Mouse (Mus musculus): ENCODE results near the gene Chad. TPM values are rescaled to one million over a fixed set of nuclear protein-coding genes. Genes with fewer than 3 reads are reported as not detected.
A peak's percentile ranks its signal among the peaks of the same experiment; 100 is the strongest.

Chad gene
- polyA plus RNA-seq, 1 experiment from 2014 or later = 16.1 TPM

GRCm38 (mm10) chr11:94543344-94543743 is 21.5 kb upstream of the Chad start:
- no peaks in the 10 kb centered on the region for H3K36me3 ChIP-seq (ENCODE audit: control insufficient read depth, insufficient read depth, low read length)
- H3K9me3 ChIP-seq (replicated peaks; ENCODE audit: control insufficient read depth, low read length) = no peaks in the 10 kb centered on the region
- no peak for ATAC-seq (ENCODE audit: insufficient read depth, low FRiP score)
- 0 out of 2 replicates have a peak overlapping the region, but pooled peaks have one; percentile 19 for H3K27ac ChIP-seq (ENCODE audit: low read length)
- H3K4me3 ChIP-seq (replicated peaks; ENCODE audit: low read length) = no peak overlapping the region
- H3K9ac ChIP-seq (ENCODE audit: low read length) = no peak overlapping the region
- peaks cover 5% of the 10 kb centered on the region; the same call in 1 of the 2 replicates for H3K4me1 ChIP-seq (ENCODE audit: control insufficient read depth, insufficient read depth, low read length)
- H3K27me3 ChIP-seq (ENCODE audit: control insufficient read depth, insufficient read depth, low read length) = no peaks in the 10 kb centered on the region
- 86% methylated on average over 12 of the region's 12 CpGs for WGBS
- H3K4me2 ChIP-seq (ENCODE audit: low read depth, low read length) = no peak overlapping the region

- H3K36me3 ChIP-seq (ENCODE audit: control insufficient read depth, insufficient read depth, low read length) = no peaks in the 10 kb centered on the region
- H3K27me3 ChIP-seq (ENCODE audit: control insufficient read depth, insufficient read depth, low read length) = no peaks in the 10 kb centered on the region
- H3K4me1 ChIP-seq (ENCODE audit: control insufficient read depth, insufficient read depth, low read length) = peaks cover 6% of the 10 kb centered on the region; the same call in 1 of the 2 replicates
- peak; percentile 39; the same call in 1 of the 2 replicates for ATAC-seq (ENCODE audit: insufficient read depth, low FRiP score)
- H3K4me3 ChIP-seq (replicated peaks; ENCODE audit: low read length) = no peak overlapping the region
- H3K9me3 ChIP-seq (replicated peaks; ENCODE audit: control insufficient read depth, low read length) = no peaks in the 10 kb centered on the region
- WGBS = 21% methylated on average over 9 of the region's 9 CpGs
- peak overlapping the region; percentile 6 for H3K4me2 ChIP-seq (ENCODE audit: low read depth, low read length)
- no peak overlapping the region for H3K9ac ChIP-seq (ENCODE audit: low read length)
- 0 out of 2 replicates have a peak overlapping the region, but pooled peaks have one; percentile 19 for H3K27ac ChIP-seq (ENCODE audit: low read length)
These were observed 20.9 kb upstream of the Chad start for GRCm38 (mm10) chr11:94543932-94544331.

- no peak for ATAC-seq (ENCODE audit: insufficient read depth, low FRiP score)
- H3K4me2 ChIP-seq (ENCODE audit: low read depth, low read length) = peak overlapping the region; percentile 6; the same call in 1 of the 2 replicates
- H3K36me3 ChIP-seq (ENCODE audit: control insufficient read depth, insufficient read depth, low read length) = no peaks in the 10 kb centered on the region
- peak overlapping the region; percentile 14; the same call in 1 of the 2 replicates for H3K9ac ChIP-seq (ENCODE audit: low read length)
- H3K9me3 ChIP-seq (replicated peaks; ENCODE audit: control insufficient read depth, low read length) = no peaks in the 10 kb centered on the region
- no peaks in the 10 kb centered on the region for H3K27me3 ChIP-seq (ENCODE audit: control insufficient read depth, insufficient read depth, low read length)
- peaks cover 6% of the 10 kb centered on the region; the same call in 1 of the 2 replicates for H3K4me1 ChIP-seq (ENCODE audit: control insufficient read depth, insufficient read depth, low read length)
- WGBS = 62% methylated on average over 18 of the region's 18 CpGs
- H3K27ac ChIP-seq (ENCODE audit: low read length) = no peak overlapping the region
- H3K4me3 ChIP-seq (replicated peaks; ENCODE audit: low read length) = no peak overlapping the region
These were observed 20.4 kb upstream of the Chad start for GRCm38 (mm10) chr11:94544422-94544821.

- Histone ChIP-seq H3K9ac (ENCODE audit: low read length) (no peak overlapping the region), H3K9me3 (replicated peaks; ENCODE audit: control insufficient read depth, low read length) (no peaks in the 10 kb centered on the region), H3K4me1 (ENCODE audit: control insufficient read depth, insufficient read depth, low read length) (peaks cover 6% of the 10 kb centered on the region), H3K4me2 (ENCODE audit: low read depth, low read length) (no peak overlapping the region), H3K4me3 (replicated peaks; ENCODE audit: low read length) (no peak overlapping the region), H3K27me3 (ENCODE audit: control insufficient read depth, insufficient read depth, low read length) (no peaks in the 10 kb centered on the region), H3K36me3 (ENCODE audit: control insufficient read depth, insufficient read depth, low read length) (no peaks in the 10 kb centered on the region), H3K27ac (ENCODE audit: low read length) (no peak overlapping the region)
- WGBS = 84% methylated on average over 5 of the region's 5 CpGs
- ATAC-seq (ENCODE audit: insufficient read depth, low FRiP score) = no peak
These were observed 18.5 kb upstream of the Chad start for GRCm38 (mm10) chr11:94546381-94546780.

GRCm38 (mm10) chr11:94547271-94547670 is 17.6 kb upstream of the Chad start:
- H3K27ac ChIP-seq (ENCODE audit: low read length) = no peak overlapping the region
- no peaks in the 10 kb centered on the region for H3K36me3 ChIP-seq (ENCODE audit: control insufficient read depth, insufficient read depth, low read length)
- no peak overlapping the region for H3K4me3 ChIP-seq (replicated peaks; ENCODE audit: low read length)
- no peaks in the 10 kb centered on the region for H3K9me3 ChIP-seq (replicated peaks; ENCODE audit: control insufficient read depth, low read length)
- no peak overlapping the region for H3K4me2 ChIP-seq (ENCODE audit: low read depth, low read length)
- WGBS = 93% methylated on average over 6 of the region's 6 CpGs
- H3K27me3 ChIP-seq (ENCODE audit: control insufficient read depth, insufficient read depth, low read length) = no peaks in the 10 kb centered on the region
- ATAC-seq (ENCODE audit: insufficient read depth, low FRiP score) = no peak
- H3K9ac ChIP-seq (ENCODE audit: low read length) = no peak overlapping the region
- peaks cover 6% of the 10 kb centered on the region for H3K4me1 ChIP-seq (ENCODE audit: control insufficient read depth, insufficient read depth, low read length)

GRCm38 (mm10) chr11:94548041-94548784 is 16.6 kb upstream of the Chad start:
- H3K4me1 ChIP-seq (ENCODE audit: control insufficient read depth, insufficient read depth, low read length) = peaks cover 6% of the 10 kb centered on the region
- H3K9ac ChIP-seq (ENCODE audit: low read length) = peak overlapping the region; percentile 78
- no peaks in the 10 kb centered on the region for H3K36me3 ChIP-seq (ENCODE audit: control insufficient read depth, insufficient read depth, low read length)
- ATAC-seq (ENCODE audit: insufficient read depth, low FRiP score) = peak; percentile 2; the same call in 1 of the 2 replicates
- no peak overlapping the region for H3K27ac ChIP-seq (ENCODE audit: low read length)
- H3K4me3 ChIP-seq (replicated peaks; ENCODE audit: low read length) = peak overlapping the region; percentile 63
- peak overlapping the region; percentile 84 for H3K4me2 ChIP-seq (ENCODE audit: low read depth, low read length)
- WGBS = 11% methylated on average over 24 of the region's 24 CpGs
- H3K27me3 ChIP-seq (ENCODE audit: control insufficient read depth, insufficient read depth, low read length) = no peaks in the 10 kb centered on the region
- no peaks in the 10 kb centered on the region for H3K9me3 ChIP-seq (replicated peaks; ENCODE audit: control insufficient read depth, low read length)

- Histone ChIP-seq H3K9me3 (replicated peaks; ENCODE audit: control insufficient read depth, low read length) (no peaks in the 10 kb centered on the region), H3K27me3 (ENCODE audit: control insufficient read depth, insufficient read depth, low read length) (no peaks in the 10 kb centered on the region), H3K4me3 (replicated peaks; ENCODE audit: low read length) (peak within 1 kb of the TSS; percentile 63), H3K4me2 (ENCODE audit: low read depth, low read length) (peak within 1 kb of the TSS; percentile 84), H3K4me1 (ENCODE audit: control insufficient read depth, insufficient read depth, low read length) (peaks cover 6% of the 10 kb centered on the region), H3K36me3 (ENCODE audit: control insufficient read depth, insufficient read depth, low read length) (no peaks in the 10 kb centered on the region), H3K9ac (ENCODE audit: low read length) (peak within 1 kb of the TSS; percentile 78), H3K27ac (ENCODE audit: low read length) (peak within 1 kb of the TSS; percentile 86)
- WGBS = 3% methylated on average over 49 of the region's 49 CpGs
- ATAC-seq (ENCODE audit: insufficient read depth, low FRiP score) = peak; percentile 87
These were observed 15.8 kb upstream of the Chad start, which contains the start of gene Rsad1 for GRCm38 (mm10) chr11:94548888-94549690. Gene Rsad1, minus strand, starts transcription at chr11:94549255.

- Histone ChIP-seq H3K36me3 (ENCODE audit: control insufficient read depth, insufficient read depth, low read length) (no peaks in the 10 kb centered on the region), H3K27me3 (ENCODE audit: control insufficient read depth, insufficient read depth, low read length) (no peaks in the 10 kb centered on the region), H3K9me3 (replicated peaks; ENCODE audit: control insufficient read depth, low read length) (no peaks in the 10 kb centered on the region), H3K9ac (ENCODE audit: low read length) (peak overlapping the region; percentile 78; the same call in 1 of the 2 replicates), H3K4me2 (ENCODE audit: low read depth, low read length) (peak overlapping the region; percentile 84; the same call in 1 of the 2 replicates), H3K4me1 (ENCODE audit: control insufficient read depth, insufficient read depth, low read length) (peaks cover 6% of the 10 kb centered on the region), H3K27ac (ENCODE audit: low read length) (peak overlapping the region; percentile 86; the same call in 1 of the 2 replicates), H3K4me3 (replicated peaks; ENCODE audit: low read length) (no peak overlapping the region)
- no peak for ATAC-seq (ENCODE audit: insufficient read depth, low FRiP score)
- WGBS = 57% methylated on average over 10 of the region's 10 CpGs
These were observed 15.0 kb upstream of the Chad start for GRCm38 (mm10) chr11:94549691-94550441.

Measured in stomach, embryonic 16.5 days (tissue).